Mouse (Mus musculus) stomach, embryonic 14.5 days (tissue): ENCODE data around the gene Olfr1216. TPM values are rescaled to one million over a fixed set of nuclear protein-coding genes. Genes with fewer than 3 reads are reported as not detected.
"Not testable (repeated sequence)": the region's sequence is repeated elsewhere in the genome, so short reads cannot be mapped to it uniquely, and the experiment has no call there.

Experiments used
- ATAC-seq: fragments of 200-750 bp; cut with Nextera tagmentation; 2 replicates; pipeline ENCODE4 v1.8.0; 2017; ENCODE audit warnings: low read depth, moderate TSS enrichment; ENCODE audit not compliant: insufficient number of reproducible peaks, insufficient read depth, low FRiP score
- H3K27ac ChIP-seq: fragments of 300-500 bp; sonication (generic); 2 replicates; pipeline ENCODE4 v1.5.1; 2014; ENCODE audit warnings: mild to moderate bottlenecking, low read length, moderate library complexity, mixed read lengths
- H3K27me3 ChIP-seq: fragments of 300-500 bp; sonication (generic); 2 replicates; pipeline ENCODE4 v1.6.1; 2014; ENCODE audit warnings: low read length, control low read depth, mixed read lengths; ENCODE audit not compliant: control insufficient read depth, insufficient read depth
- H3K36me3 ChIP-seq: fragments of 300-500 bp; sonication (generic); 2 replicates; pipeline ENCODE4 v1.6.1; 2014; ENCODE audit warnings: mild to moderate bottlenecking, control low read depth, low read length, moderate library complexity, mixed read lengths; ENCODE audit not compliant: control insufficient read depth, insufficient read depth
- H3K4me1 ChIP-seq: fragments of 300-500 bp; sonication (generic); 2 replicates; pipeline ENCODE4 v1.6.1; 2014; ENCODE audit warnings: low read length, control low read depth, mixed read lengths; ENCODE audit not compliant: control insufficient read depth, insufficient read depth
- H3K4me2 ChIP-seq: fragments of 300-500 bp; sonication (generic); replicated peaks from 2 replicates; pipeline ENCODE4 v1.6.1; 2014; ENCODE audit warnings: low read depth, low read length, control low read depth
- H3K4me3 ChIP-seq: fragments of 300-500 bp; sonication (generic); 2 replicates; pipeline ENCODE4 v1.5.1; 2014; ENCODE audit warnings: low read depth, low read length, control low read depth
- H3K9ac ChIP-seq: fragments of 300-500 bp; sonication (generic); replicated peaks from 2 replicates; pipeline ENCODE4 v1.6.1; 2014; ENCODE audit warnings: low read depth, mild to moderate bottlenecking, control low read depth, low read length, moderate library complexity, mixed read lengths
- H3K9me3 ChIP-seq: fragments of 300-500 bp; sonication (generic); 2 replicates; pipeline ENCODE4 v1.6.1; 2016; ENCODE audit warnings: low read depth, low read length, control low read depth; ENCODE audit not compliant: control insufficient read depth
- WGBS: fragments of 180-500 bp; shearing (Covaris S2); extraction: QIAGEN DNeasy Blood & Tissue Kit; methylation state at CpG from one replicate; pipeline ENCODE4 v1.1.7; 2014; 5-methylcytosine and 5-hydroxymethylcytosine counted together
- polyA plus RNA-seq: library from polyadenylated mRNA; unstranded; fragments of >200 nt; fragmentation: Nextera tagmentation; extraction: Ambion mirVana; gene quantifications from 2 replicates; pipeline ENCODE4 v1.2.1, GENCODE M21; 2014

Gene Olfr1216
- not detected in 2 replicates for polyA plus RNA-seq

- H3K9me3 ChIP-seq = no peaks in the 10 kb centered on the region
- ATAC-seq = no peak
Observed at GRCm38 (mm10) chr2:89018240-89018639, at the start of gene Olfr1216. Olfr1216 (minus strand) TSS chr2:89018340.

GRCm38 (mm10) chr2:89061087-89061486 is 42.9 kb upstream of the Olfr1216 start, which contains the start of gene Olfr1218:
Olfr1218 (minus strand) TSS chr2:89061187.
- no peaks in the 10 kb centered on the region for H3K4me1 ChIP-seq
- no peaks in the 10 kb centered on the region for H3K9me3 ChIP-seq
- no peaks in the 10 kb centered on the region for H3K36me3 ChIP-seq
- no peak within 1 kb of the TSS for H3K4me3 ChIP-seq
- H3K27ac ChIP-seq = no peak within 1 kb of the TSS
- no peaks in the 10 kb centered on the region for H3K27me3 ChIP-seq
- H3K9ac ChIP-seq = no peak within 1 kb of the TSS
- no peak for ATAC-seq
- no peak within 1 kb of the TSS for H3K4me2 ChIP-seq

More at GRCm38 (mm10) chr2:89018240-89018639, at the start of gene Olfr1216:
- no peak within 1 kb of the TSS for H3K9ac ChIP-seq
- H3K36me3 ChIP-seq = no peaks in the 10 kb centered on the region
- H3K27me3 ChIP-seq = no peaks in the 10 kb centered on the region
- WGBS = 74% methylated on average over 1 of the region's 1 CpGs
- no peak within 1 kb of the TSS for H3K27ac ChIP-seq
- H3K4me3 ChIP-seq = no peak within 1 kb of the TSS
- H3K4me2 ChIP-seq = no peak within 1 kb of the TSS
- H3K4me1 ChIP-seq = no peaks in the 10 kb centered on the region

- ATAC-seq = no peak
- Histone ChIP-seq H3K4me1 (no peaks in the 10 kb centered on the region), H3K9ac (no peak within 1 kb of the TSS), H3K4me3 (no peak within 1 kb of the TSS), H3K27ac (no peak within 1 kb of the TSS), H3K4me2 (no peak within 1 kb of the TSS), H3K36me3 (no peaks in the 10 kb centered on the region), H3K9me3 (no peaks in the 10 kb centered on the region), H3K27me3 (no peaks in the 10 kb centered on the region)
- WGBS = 70% methylated on average over 2 of the region's 2 CpGs
Observed at GRCm38 (mm10) chr2:89031965-89032364, 13.8 kb upstream of the Olfr1216 start, which contains the start of gene Olfr1217. Olfr1217 (minus strand) TSS chr2:89032065.

DNA sequence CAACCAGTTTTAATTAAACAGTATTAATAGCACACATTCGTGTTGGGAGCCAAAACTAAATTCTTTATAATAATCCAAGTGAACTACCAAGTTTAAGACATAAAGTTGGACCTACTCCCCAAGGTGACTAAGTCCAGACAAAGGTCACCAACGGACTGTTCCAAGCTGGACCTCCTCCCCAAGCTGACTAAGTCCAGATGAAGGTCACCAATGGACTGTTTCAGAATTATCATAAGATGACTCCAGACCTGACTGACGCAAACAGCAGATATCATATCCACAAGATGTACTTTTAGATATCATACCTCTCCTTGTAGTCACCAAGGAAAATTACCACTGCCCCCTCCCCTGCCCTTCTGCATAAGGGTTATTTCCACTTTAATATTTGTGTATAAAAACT is 3.3 kb upstream of the Olfr1216 start:
- not testable (repeated sequence) for H3K4me3 ChIP-seq, H3K9me3 ChIP-seq, H3K4me1 ChIP-seq, H3K9ac ChIP-seq, H3K27ac ChIP-seq, H3K27me3 ChIP-seq, ATAC-seq, H3K4me2 ChIP-seq, H3K36me3 ChIP-seq
- 70% methylated on average over 3 of the region's 3 CpGs for WGBS

- ATAC-seq = no peak
Observed at GRCm38 (mm10) chr2:89006873-89007272, 11.3 kb downstream of the Olfr1216 start, which contains the start of gene Olfr1215. Olfr1215 (minus strand) TSS chr2:89006973.

DNA sequence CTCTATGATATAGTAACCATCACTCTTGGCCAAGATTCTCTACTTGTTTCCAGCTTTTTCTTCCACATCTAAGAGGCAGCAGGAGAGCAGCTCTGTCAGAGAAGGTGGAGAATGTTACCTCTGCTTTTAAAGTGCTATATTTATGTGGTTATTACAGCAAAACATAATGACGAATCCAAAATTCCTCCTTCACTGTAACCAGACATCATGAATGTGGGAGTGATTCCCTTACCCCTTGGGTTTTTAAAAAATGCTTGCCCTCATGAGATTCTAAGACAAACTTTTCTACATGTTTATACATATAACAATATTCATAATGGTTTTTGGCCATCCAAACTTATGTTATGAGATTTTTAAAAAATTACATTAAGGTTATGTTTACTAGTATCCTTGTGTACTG is 25.6 kb downstream of the Olfr1216 start, which contains the start of gene Olfr1214:
Gene Olfr1214, minus strand, starts transcription at position 101 of the 400 bp plus-strand sequence.
- H3K36me3 ChIP-seq = no peaks in the 10 kb centered on the region
- no peak within 1 kb of the TSS for H3K4me2 ChIP-seq
- H3K4me3 ChIP-seq = no peak within 1 kb of the TSS
- 63% methylated on average over 1 of the region's 1 CpGs for WGBS
- H3K9ac ChIP-seq = no peak within 1 kb of the TSS
- ATAC-seq = no peak
- no peak within 1 kb of the TSS for H3K27ac ChIP-seq
- no peaks in the 10 kb centered on the region for H3K4me1 ChIP-seq
- no peaks in the 10 kb centered on the region for H3K27me3 ChIP-seq
- no peaks in the 10 kb centered on the region for H3K9me3 ChIP-seq

More at GRCm38 (mm10) chr2:89006873-89007272, 11.3 kb downstream of the Olfr1216 start, which contains the start of gene Olfr1215:
- no peaks in the 10 kb centered on the region for H3K27me3 ChIP-seq
- no peak within 1 kb of the TSS for H3K9ac ChIP-seq
- 75% methylated on average over 2 of the region's 2 CpGs for WGBS
- H3K9me3 ChIP-seq = no peaks in the 10 kb centered on the region
- no peak within 1 kb of the TSS for H3K4me3 ChIP-seq
- no peak within 1 kb of the TSS for H3K27ac ChIP-seq
- no peaks in the 10 kb centered on the region for H3K4me1 ChIP-seq
- no peaks in the 10 kb centered on the region for H3K36me3 ChIP-seq
- no peak within 1 kb of the TSS for H3K4me2 ChIP-seq

GRCm38 (mm10) chr2:88980181-88980580 is 38.0 kb downstream of the Olfr1216 start, which contains the start of gene Gm13762:
Gm13762 (minus strand) TSS chr2:88980281.
- Histone ChIP-seq H3K4me3 (no peak within 1 kb of the TSS), H3K9ac (no peak within 1 kb of the TSS), H3K27ac (no peak within 1 kb of the TSS), H3K36me3 (no peaks in the 10 kb centered on the region), H3K9me3 (no peaks in the 10 kb centered on the region), H3K4me1 (no peaks in the 10 kb centered on the region), H3K4me2 (no peak within 1 kb of the TSS), H3K27me3 (no peaks in the 10 kb centered on the region)
- 84% methylated on average over 1 of the region's 1 CpGs for WGBS
- ATAC-seq = no peak
